ENCODE assay signal across 24 mouse cellular contexts in genomic region chr17:34511723-34512122, GRCm38 (mm10). TPM values are rescaled to one million over a fixed set of nuclear protein-coding genes. Genes with fewer than 3 reads are reported as not detected.
DNase-seq lines count a peak whose midpoint lies in the region; ATAC-seq and TF ChIP-seq lines count a peak whose summit lies in the region.
"Not testable (repeated sequence)": the region's sequence is repeated elsewhere in the genome, so short reads cannot be mapped to it uniquely, and the experiment has no call there.
"Had no signal": no experiment of that assay in that cellular context is flagged by ENCODE, and none has a peak within 500 bp of the region (broad histone marks: within the 10 kb centered on the region; RNA-seq: fewer than 3 reads in every experiment).

No protein-coding gene starts in this region.

- TF ChIP-seq POLR2A in limb, embryonic 14.5 days (IDR thresholded peaks at IDR 0.05; ENCODE audit: borderline replicate concordance, extremely low read depth, insufficient read depth, insufficient read length): not testable (repeated sequence)

- not testable (repeated sequence) for H3K36me3 ChIP-seq in ES-E14 (ENCODE audit: control insufficient read depth, insufficient read depth, low read length, poor library complexity, severe bottlenecking); kidney, postnatal 0 days (ENCODE audit: insufficient read depth, low read length); limb, embryonic 14.5 days (ENCODE audit: control insufficient read depth, insufficient read depth, low read length); splenic B cell, adult 2 months (ENCODE audit: control insufficient read depth, insufficient read depth, low read length, poor library complexity, severe bottlenecking)

- in situ Hi-C loops in ES-E14 (cut with MboI; ENCODE audit: low sequenced_read_pairs in 2 of 2, unreplicated experiment in 2 of 2): not testable (repeated sequence)

- ATAC-seq in kidney, postnatal 0 days (replicated peaks; ENCODE audit: low FRiP score, low read depth); limb, embryonic 14.5 days (ENCODE audit: low FRiP score, low read depth): not testable (repeated sequence)

- H3K4me1 ChIP-seq in ES-E14 (ENCODE audit: control insufficient read depth in 2 of 2, insufficient read depth in 2 of 2, low read length in 2 of 2, poor library complexity in 1 of 2); kidney, postnatal 0 days (replicated peaks; ENCODE audit: insufficient read depth, low read length); limb, embryonic 14.5 days (ENCODE audit: control insufficient read depth, insufficient read depth, low read length): not testable (repeated sequence)

- peak; percentile 51 for TF ChIP-seq CTCF in kidney, postnatal 0 days (IDR thresholded peaks at IDR 0.05; ENCODE audit: low read depth)

- H3K4me2 ChIP-seq in kidney, postnatal 0 days (ENCODE audit: low read length); limb, embryonic 14.5 days (replicated peaks; ENCODE audit: low read depth, low read length, severe bottlenecking): not testable (repeated sequence)

- H3K27me3 ChIP-seq in kidney, postnatal 0 days (ENCODE audit: insufficient read depth, low read length); limb, embryonic 14.5 days (ENCODE audit: control insufficient read depth, insufficient read depth, low read length); splenic B cell, adult 2 months (ENCODE audit: control insufficient read depth, insufficient read depth, low read length, poor library complexity, severe bottlenecking): not testable (repeated sequence)

- peak; percentile 7 for DNase-seq in ES-E14 (ENCODE audit: low read depth, low spot score)
- peak; percentile 11 for DNase-seq in embryo, embryonic 10 days (ENCODE audit: low spot score)
- peak; percentile 70 for DNase-seq in heart, adult 11 months
- DNase-seq in kidney, postnatal 0 days (ENCODE audit: low spot score): peak; percentile 64
- DNase-seq in limb, embryonic 14.5 days (ENCODE audit: low spot score): peak; percentile 7
- peak; percentile 5 for DNase-seq in lung, postnatal 25 days (ENCODE audit: low spot score)
- peak; percentile 21 for DNase-seq in splenic B cell, adult 2 months (ENCODE audit: low read depth, low spot score)

- WGBS in kidney, postnatal 0 days: 67% methylated on average over 1 of the region's 1 CpGs
- WGBS in limb, embryonic 14.5 days: 68% methylated on average over 1 of the region's 1 CpGs

- not testable (repeated sequence) for H3K9ac ChIP-seq in ES-E14 (ENCODE audit: insufficient read depth, low read depth, low read length, poor library complexity, severe bottlenecking); kidney, postnatal 0 days (ENCODE audit: low read depth, low read length); limb, embryonic 14.5 days (ENCODE audit: low read depth, low read length, severe bottlenecking)

- not testable (repeated sequence) for H3K27ac ChIP-seq in ES-E14 (ENCODE audit: insufficient read depth, low read depth, low read length, poor library complexity, severe bottlenecking); kidney, postnatal 0 days; limb, embryonic 14.5 days (replicated peaks; ENCODE audit: low read depth, low read length)

- not testable (repeated sequence) for H3K4me3 ChIP-seq in ES-E14 (ENCODE audit: insufficient read depth in 1 of 2, low read depth in 1 of 2, low read length in 2 of 2, poor library complexity in 1 of 2, severe bottlenecking in 1 of 2); kidney, postnatal 0 days (replicated peaks; ENCODE audit: low read depth, low read length); limb, embryonic 14.5 days (replicated peaks; ENCODE audit: low read length)

- H3K9me3 ChIP-seq in ES-E14 (ENCODE audit: control insufficient read depth, insufficient read depth, low read depth, low read length); kidney, postnatal 0 days (replicated peaks; ENCODE audit: low read length); limb, embryonic 14.5 days (ENCODE audit: control insufficient read depth, low read length): not testable (repeated sequence)

RNA-seq across cellular contexts. Expression of gene Btnl6, which starts 5.4 kb away (rescaled TPM):
- not detected in 2 replicates for total RNA-seq in ES-E14 (2012; rRNA removed)
- not detected in 2 replicates for polyA plus RNA-seq in kidney, postnatal 0 days (2015; fragmentation: Nextera tagmentation; extraction: Ambion mirVana)
- polyA plus RNA-seq in limb, embryonic 14.5 days (2012; rRNA removed): not detected in 2 replicates
- polyA plus RNA-seq in limb, embryonic 14.5 days (2014; fragmentation: Nextera tagmentation; extraction: Ambion mirVana): not detected in 2 replicates
- total RNA-seq: adrenal gland, adult 8-10 months; gastrocnemius, postnatal 14 days; heart, adult 18-20 months; heart, postnatal 25 days; left cerebral cortex, postnatal 25 days; megakaryocyte, adult 5-6 weeks had no signal
- polyA plus RNA-seq: activated CD4-positive, CD25-positive, alpha-beta regulatory T cell, adult 4 months; cerebellum, adult 2 months; forebrain, embryonic 10.5 days; forebrain, embryonic 16.5 days; heart, embryonic 14.5 days; hindbrain, embryonic 12.5 days; limb, embryonic 13.5 days; liver, embryonic 13.5 days; lung, embryonic 16.5 days; midbrain, embryonic 12.5 days; neural tube, embryonic 12.5 days had no signal

RNA-seq across cellular contexts. Expression of gene Btnl4, which starts 34.6 kb away (rescaled TPM):
- not detected in 2 replicates for total RNA-seq in ES-E14 (2012; rRNA removed)
- polyA plus RNA-seq in kidney, postnatal 0 days (2015; fragmentation: Nextera tagmentation; extraction: Ambion mirVana): not detected in 2 replicates
- 0.05 TPM in 1 of 2 replicates, not detected in the other for polyA plus RNA-seq in limb, embryonic 14.5 days (2012; rRNA removed)
- not detected in 2 replicates for polyA plus RNA-seq in limb, embryonic 14.5 days (2014; fragmentation: Nextera tagmentation; extraction: Ambion mirVana)
- total RNA-seq: adrenal gland, adult 8-10 months; gastrocnemius, postnatal 14 days; heart, adult 18-20 months; heart, postnatal 25 days; left cerebral cortex, postnatal 25 days; megakaryocyte, adult 5-6 weeks had no signal
- polyA plus RNA-seq: activated CD4-positive, CD25-positive, alpha-beta regulatory T cell, adult 4 months; cerebellum, adult 2 months; forebrain, embryonic 10.5 days; forebrain, embryonic 16.5 days; heart, embryonic 14.5 days; hindbrain, embryonic 12.5 days; limb, embryonic 13.5 days; liver, embryonic 13.5 days; lung, embryonic 16.5 days; midbrain, embryonic 12.5 days; neural tube, embryonic 12.5 days had no signal

RNA-seq across cellular contexts. Expression of gene Notch4, which starts 52.3 kb away (rescaled TPM):
- 14.0 and 24.7 TPM in 2 replicates for total RNA-seq in ES-E14 (2012; rRNA removed)
- 6.8 and 10.6 TPM in 2 replicates for polyA plus RNA-seq in kidney, postnatal 0 days (2015; fragmentation: Nextera tagmentation; extraction: Ambion mirVana)
- 9.6 and 13.3 TPM in 2 replicates for polyA plus RNA-seq in limb, embryonic 14.5 days (2012; rRNA removed)
- 4.3 and 5.7 TPM in 2 replicates for polyA plus RNA-seq in limb, embryonic 14.5 days (2014; fragmentation: Nextera tagmentation; extraction: Ambion mirVana)

Comparison
In these comparisons a context has a peak if more than half of its experiments do, and no peak if none do; other contexts are left out.
1. DNase-seq: peak in every context shown above with its lines; median percentile 70 in heart, adult 11 months; 64 in kidney, postnatal 0 days; 21 in splenic B cell, adult 2 months; 11 in embryo, embryonic 10 days; 7 in ES-E14; 7 in limb, embryonic 14.5 days; 5 in lung, postnatal 25 days.